Mouse (Mus musculus) gastrocnemius, postnatal 14 days (tissue): ENCODE data around the gene Clec2d. TPM values are rescaled to one million over a fixed set of nuclear protein-coding genes. Genes with fewer than 3 reads are reported as not detected.
"Not testable (repeated sequence)": the region's sequence is repeated elsewhere in the genome, so short reads cannot be mapped to it uniquely, and the experiment has no call there.

Experiments used
- DNase-seq: peaks from one replicate; pipeline ENCODE4 v3.0.0; 2021; ENCODE audit warnings: mixed read lengths
- intact Hi-C: fragments of 180-260 bp; cut with DNase I; formaldehyde crosslinking; loops from one replicate; pipeline ENCODE4 v1.15.1; 2025; ENCODE audit warnings: low total_unique reads
- total RNA-seq, 2 experiments: library from RNA; stranded (reverse); gene quantifications; 2 replicates each; pipeline ENCODE4 v1.2.3; 2021

Gene Clec2d
- total RNA-seq, 2 experiments from 2014 or later, result 42.2 to 57.2 TPM

GRCm38 (mm10) chr6:129186022-129186421, 5.6 kb downstream of the Clec2d start:
- intact Hi-C loops, result no loop called here
- no peak for DNase-seq

DNA sequence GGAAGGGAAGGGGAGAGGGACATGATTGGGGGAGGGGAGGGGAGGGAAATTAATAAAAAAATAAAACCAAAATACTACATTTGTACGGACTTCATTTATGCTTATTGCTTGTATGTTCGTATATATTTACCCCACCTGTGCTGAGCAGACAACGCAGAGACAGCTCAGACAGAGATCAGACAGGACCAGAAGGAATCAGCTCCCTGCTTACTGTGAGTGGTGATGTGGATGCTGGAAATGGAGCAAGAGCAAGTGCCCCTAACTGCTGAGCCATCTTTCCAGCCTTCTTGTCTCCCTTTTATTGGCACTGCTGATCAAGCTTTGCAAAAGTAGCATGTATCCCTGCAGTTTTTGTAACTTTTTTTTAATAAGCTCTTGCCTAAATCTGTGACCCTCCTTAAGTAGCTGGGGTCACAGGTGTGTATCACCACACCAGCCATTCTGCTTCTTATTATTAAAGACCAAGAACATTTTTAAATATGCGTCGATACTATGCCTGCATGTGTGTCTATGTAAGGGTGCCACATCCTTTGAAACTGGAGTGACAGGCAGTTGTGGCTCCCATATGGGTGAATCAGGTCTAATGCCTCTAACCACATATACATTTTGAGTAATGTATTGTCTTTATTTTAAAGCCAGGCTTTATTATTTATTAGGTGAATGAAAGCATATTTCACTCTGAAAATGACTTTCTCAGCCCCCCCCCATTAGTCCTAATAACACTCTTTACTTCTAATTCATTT, 6.2 kb downstream of the Clec2d start:
- DNase-seq, result no peak
- intact Hi-C loops, result no loop called here

DNA sequence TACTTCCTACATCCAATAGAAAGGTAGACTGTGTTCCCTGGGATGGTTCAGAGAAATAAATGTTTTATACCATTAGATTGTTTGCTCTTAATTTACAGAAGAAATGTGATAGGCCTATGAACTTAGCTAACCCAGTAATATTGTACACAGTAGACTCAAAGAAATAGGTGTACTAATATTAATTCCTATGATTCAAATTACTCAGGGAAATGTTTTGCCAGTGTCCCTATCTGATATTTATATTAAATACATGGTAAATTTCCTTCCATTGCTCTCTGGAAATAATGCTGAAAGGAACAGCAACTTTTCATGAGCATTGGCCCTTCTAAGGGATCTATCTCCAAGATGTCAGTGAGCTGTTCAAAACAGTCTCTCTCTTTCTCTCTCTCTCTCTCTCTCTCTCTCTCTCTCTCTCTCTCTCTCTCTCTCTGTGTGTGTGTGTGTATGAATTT, 6.8 kb downstream of the Clec2d start:
- intact Hi-C loops, result no loop called here
- no peak for DNase-seq

DNA sequence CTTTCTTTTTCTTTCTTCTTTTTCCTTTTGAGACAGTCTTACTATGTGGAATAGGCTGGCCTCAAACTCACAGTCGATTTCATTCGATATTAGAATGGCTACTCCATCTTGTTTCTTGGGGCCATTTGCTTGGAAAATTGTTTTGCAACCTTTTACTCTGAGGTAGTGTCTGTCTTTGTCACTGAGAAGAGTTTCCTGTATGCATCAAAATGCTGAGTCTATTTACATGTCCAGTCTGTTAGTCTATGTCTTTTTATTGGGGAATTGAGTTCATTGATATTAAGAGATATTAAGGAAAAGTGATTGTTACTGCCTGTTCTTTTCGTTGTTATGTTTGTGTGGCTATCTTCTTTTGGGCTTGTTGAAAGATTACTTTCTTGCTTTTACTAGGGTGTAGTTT, 7.4 kb downstream of the Clec2d start:
- intact Hi-C loops, DNase-seq: not testable (repeated sequence)

DNA sequence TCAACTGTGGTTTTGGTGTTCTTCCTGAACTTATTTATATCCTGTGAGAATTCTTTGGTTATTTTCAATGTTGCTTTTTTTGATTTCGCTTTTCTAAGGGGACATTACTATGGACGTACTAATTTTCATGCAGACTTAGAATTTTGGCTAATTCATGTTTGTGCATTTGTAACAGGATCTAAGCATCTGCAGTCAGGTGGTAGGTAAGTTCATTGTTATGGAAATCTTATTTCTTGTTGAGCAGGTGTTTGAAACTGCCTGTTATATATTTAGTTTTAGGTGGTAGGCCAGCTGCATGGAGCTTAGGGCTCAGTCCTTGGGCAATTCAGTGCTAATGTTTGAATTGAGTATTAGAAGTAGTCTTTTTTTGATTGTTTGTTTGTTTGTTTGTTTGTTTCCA, 13.0 kb downstream of the Clec2d start:
- intact Hi-C loops, result no loop called here

DNA sequence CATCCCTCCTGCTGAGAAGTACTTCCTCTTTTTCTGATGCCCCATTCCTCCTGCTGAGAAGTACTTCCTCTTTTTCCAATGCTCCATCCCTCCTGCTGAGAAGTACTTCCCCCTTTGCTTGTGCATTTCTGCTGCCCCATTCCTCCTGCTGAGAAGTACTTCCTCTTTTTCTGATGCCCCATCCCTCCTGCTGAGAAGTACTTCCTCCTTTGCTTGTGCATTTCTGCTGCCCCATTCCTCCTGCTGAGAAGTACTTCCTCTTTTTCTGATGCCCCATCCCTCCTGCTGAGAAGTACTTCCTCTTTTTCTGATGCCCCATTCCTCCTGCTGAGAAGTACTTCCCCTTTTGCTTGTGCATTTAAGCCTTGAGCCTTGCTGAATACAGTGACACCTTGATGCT, 19.7 kb downstream of the Clec2d start:
- DNase-seq, intact Hi-C loops: not testable (repeated sequence)

More for the DNA sequence above, 13.0 kb downstream of the Clec2d start:
- no peak for DNase-seq

DNA sequence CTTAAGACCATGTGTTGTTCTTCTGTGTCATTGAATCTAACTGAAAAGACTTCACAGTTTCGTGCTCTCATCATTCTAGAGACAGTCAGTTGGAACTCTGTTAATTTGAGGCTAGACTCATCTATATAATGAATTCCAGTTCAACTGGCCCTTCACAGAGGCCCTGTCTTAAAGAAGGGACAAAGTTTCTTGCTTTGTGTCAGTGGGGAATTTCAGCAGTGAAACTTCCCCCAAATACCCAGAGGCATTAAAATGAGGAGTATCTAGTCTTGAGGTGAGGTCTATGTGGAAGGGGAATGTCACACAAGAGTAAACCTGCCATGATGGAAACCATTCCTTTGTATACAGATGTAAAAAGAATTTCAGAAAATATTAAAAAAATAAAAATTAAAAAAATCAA, 21.9 kb downstream of the Clec2d start:
- intact Hi-C loops, result no loop called here
- DNase-seq, result no peak

- intact Hi-C loops, result no loop called here
- no peak for DNase-seq
Measured at GRCm38 (mm10) chr6:129204342-129204741, 23.9 kb downstream of the Clec2d start.

DNA sequence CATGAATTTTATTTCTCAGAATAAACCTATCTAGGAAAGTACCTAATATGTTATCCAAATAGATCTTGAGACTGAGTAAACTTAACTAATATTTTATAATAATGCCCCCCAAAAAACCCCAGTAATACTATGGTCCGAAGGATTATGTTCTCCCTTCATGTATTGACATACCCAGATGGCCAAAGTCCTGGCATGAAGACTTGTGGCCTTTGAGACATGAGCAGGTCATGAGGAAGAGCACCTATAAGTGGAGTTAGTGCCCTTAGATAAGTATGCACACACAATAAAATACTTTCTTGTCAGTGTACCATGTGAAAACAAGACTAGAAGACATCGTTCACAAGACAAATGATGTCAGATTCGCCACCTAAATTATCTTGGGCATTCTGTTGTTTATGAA, 24.4 kb downstream of the Clec2d start:
- DNase-seq, result no peak
- intact Hi-C loops, result no loop called here

DNA sequence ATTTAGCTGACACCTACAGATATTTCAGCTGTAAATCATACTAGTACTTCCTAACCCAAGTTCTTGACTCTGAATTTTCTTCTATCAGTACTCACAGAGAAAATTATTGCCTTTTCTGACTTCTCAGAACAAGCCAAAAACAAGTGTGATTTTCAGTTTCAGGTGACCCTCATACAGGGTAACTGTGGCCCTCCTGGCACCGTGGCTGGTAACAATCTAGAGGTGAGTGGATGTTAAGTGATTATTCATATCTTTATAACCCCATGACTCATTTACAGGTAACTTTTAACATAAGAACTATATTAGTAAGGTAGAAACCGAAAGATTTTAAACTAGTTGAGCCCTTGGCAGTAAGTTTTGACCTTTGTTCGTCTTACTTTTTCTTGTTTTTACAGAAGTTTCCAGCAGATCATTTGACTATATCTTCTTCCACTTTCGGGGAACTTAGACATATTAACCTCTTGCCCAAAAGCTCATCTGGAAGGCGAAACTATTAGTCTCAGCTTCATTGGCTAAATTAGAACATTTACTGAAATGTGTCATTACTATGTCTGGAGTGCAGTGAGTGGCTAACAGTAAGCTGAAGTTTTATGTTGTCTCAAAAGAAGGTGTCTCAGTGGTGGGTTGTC, 28.6 kb downstream of the Clec2d start:
- DNase-seq, result no peak
- intact Hi-C loops, result no loop called here

- no peak for DNase-seq
- intact Hi-C loops, result no loop called here
Measured at GRCm38 (mm10) chr6:129209785-129210446, 29.5 kb downstream of the Clec2d start.

- intact Hi-C loops, result no loop called here
- DNase-seq, result no peak
Measured at GRCm38 (mm10) chr6:129210447-129210790, 30.0 kb downstream of the Clec2d start.

DNA sequence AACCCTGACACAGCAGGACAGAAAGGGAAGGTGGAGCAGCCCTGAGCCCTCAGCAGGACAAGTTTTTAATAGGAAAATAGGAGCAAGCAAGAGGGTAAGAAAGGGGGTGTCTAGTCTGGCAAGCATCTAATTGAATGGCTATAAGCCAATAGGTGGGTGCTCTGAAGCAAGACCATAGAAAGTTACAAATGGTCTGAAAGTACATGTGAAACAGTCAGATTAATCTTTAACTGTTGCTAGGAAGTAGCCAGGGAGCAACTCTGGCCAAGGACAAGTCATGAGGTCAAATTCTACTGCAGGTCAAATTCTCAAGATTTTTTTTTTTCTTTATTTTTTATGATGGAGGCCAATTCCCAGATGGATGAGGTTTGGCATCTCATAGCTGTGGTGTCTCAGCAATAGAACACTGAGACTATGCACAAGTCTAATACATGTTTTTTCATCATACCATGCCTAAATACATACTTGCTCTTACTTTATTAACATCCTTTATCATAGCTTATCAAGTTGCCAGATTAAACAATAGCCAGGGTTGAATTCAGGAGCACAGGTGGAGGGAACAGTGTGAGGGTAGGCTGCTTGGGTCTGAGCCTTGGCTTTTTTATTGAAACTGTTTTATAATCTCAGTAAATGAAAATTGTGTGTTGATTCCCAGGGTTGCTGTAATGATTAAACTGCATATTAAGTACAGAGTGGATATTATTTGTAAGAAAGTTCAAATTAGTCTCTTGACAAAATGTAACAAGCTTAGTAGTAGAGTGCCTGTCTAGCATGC, 32.2 kb downstream of the Clec2d start:
- no peak for DNase-seq
- intact Hi-C loops, result no loop called here

DNA sequence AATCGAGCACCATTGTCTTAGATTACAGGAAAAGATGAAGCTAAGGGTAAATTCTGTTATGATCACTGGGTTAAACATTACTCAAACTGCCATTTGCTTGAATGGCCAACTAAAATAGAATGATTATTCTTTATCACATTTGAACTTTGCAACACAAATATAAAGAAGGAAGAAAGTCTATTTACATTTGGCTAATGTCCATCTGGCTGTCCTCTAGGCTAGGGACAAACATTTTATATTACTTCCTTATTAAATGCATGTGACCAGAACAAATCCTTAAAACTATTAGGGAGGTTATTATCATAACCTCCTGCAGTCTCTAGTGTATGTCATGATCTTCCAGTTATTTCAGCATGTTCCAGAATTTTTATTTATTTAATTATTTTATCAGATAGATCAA, 33.1 kb downstream of the Clec2d start:
- intact Hi-C loops, result no loop called here

GRCm38 (mm10) chr6:129214263-129214662, 33.8 kb downstream of the Clec2d start:
- no peak for DNase-seq
- intact Hi-C loops, result no loop called here

More for the DNA sequence above, 33.1 kb downstream of the Clec2d start:
- DNase-seq, result no peak

- intact Hi-C loops, result no loop called here
- DNase-seq, result no peak
Measured at GRCm38 (mm10) chr6:129215053-129215452, 34.6 kb downstream of the Clec2d start.

- DNase-seq, result peak; percentile 12
- intact Hi-C loops, result no loop called here
Measured at GRCm38 (mm10) chr6:129215886-129216637, 35.6 kb downstream of the Clec2d start.

- intact Hi-C loops, result no loop called here
- no peak for DNase-seq
Measured at GRCm38 (mm10) chr6:129216721-129217230, 36.4 kb downstream of the Clec2d start.

- peak; percentile 5 for DNase-seq
- intact Hi-C loops, result no loop called here
Measured at GRCm38 (mm10) chr6:129218191-129218696, 37.8 kb downstream of the Clec2d start.
